Mouse (Mus musculus): ENCODE results near the gene Itgb5.

GRCm38 (mm10) chr16:33844866-33845265 lies 15.4 kb downstream of the Itgb5 start:
- TF ChIP-seq CTCF (IDR thresholded peaks at IDR 0.05 in 2 of 3, conservative IDR thresholded peaks at IDR 0.05 in 1 of 3; ENCODE audit: control insufficient read depth in 1 of 3, insufficient read depth in 1 of 3, low read depth in 2 of 3, low read length in 3 of 3, poor library complexity in 1 of 3, severe bottlenecking in 1 of 3) (no peak), SIN3A (IDR thresholded peaks at IDR 0.05; ENCODE audit: low read length) (no peak), POLR2A (IDR thresholded peaks at IDR 0.05; ENCODE audit: control insufficient read depth in 1 of 2, insufficient read depth in 1 of 2, low read depth in 1 of 2, low read length in 2 of 2, poor library complexity in 1 of 2) (no peak), EP300 (IDR thresholded peaks at IDR 0.05; ENCODE audit: low read depth in 1 of 2, low read length in 2 of 2) (no peak), MXI1 (IDR thresholded peaks at IDR 0.05; ENCODE audit: low read depth, low read length) (no peak), HCFC1 (IDR thresholded peaks at IDR 0.05; ENCODE audit: low read depth, low read length) (no peak), ZNF384 (IDR thresholded peaks at IDR 0.05; ENCODE audit: low read depth, low read length) (no peak), UBTF (IDR thresholded peaks at IDR 0.05; ENCODE audit: borderline replicate concordance, insufficient read depth, low read depth, low read length) (no peak), MEF2A (IDR thresholded peaks at IDR 0.05; ENCODE audit: extremely low read depth, insufficient replicate concordance, low read depth, low read length, poor library complexity, severe bottlenecking) (no peak), MAFK (IDR thresholded peaks at IDR 0.05; ENCODE audit: borderline replicate concordance, low read depth, low read length) (no peak)
